Mouse (Mus musculus) frontal cortex, postnatal 36 days (tissue): ENCODE measurements at regions not wholly inside any gene's neighbourhood (a gene's known extent, or its start where the extent isn't known, plus 50 kb on each side); places are given as distances from the start of the nearest gene placed in this dataset.
A peak's percentile ranks its signal among the peaks of the same experiment; 100 is the strongest.
"Not testable (repeated sequence)": the region's sequence is repeated elsewhere in the genome, so short reads cannot be mapped to it uniquely, and the experiment has no call there.

Experiments used
- DNase-seq, 2 experiments: peaks; one replicate each; pipeline ENCODE4 v3.0.0; 2022; ENCODE audit warnings: low spot score in 2 of 2

GRCm38 (mm10) chrX:41216827-41217226, 183.8 kb upstream of the Gria3 start:
- DNase-seq, result peak in 1 of 2 experiments; percentile 28

- DNase-seq, result not testable (repeated sequence)
Observed at GRCm38 (mm10) chrX:41249739-41250138, 150.9 kb upstream of the Gria3 start.

- DNase-seq, result no peak
Observed at GRCm38 (mm10) chrX:41252923-41253322, 147.7 kb upstream of the Gria3 start.

- DNase-seq, result peak; percentile 16 to 68
Observed at GRCm38 (mm10) chrX:41254695-41255094, 146.0 kb upstream of the Gria3 start.

- DNase-seq, result no peak
Observed at GRCm38 (mm10) chrX:41291098-41291497, 109.6 kb upstream of the Gria3 start.

GRCm38 (mm10) chrX:41316493-41316892, 84.2 kb upstream of the Gria3 start:
- DNase-seq, result no peak

- no peak for DNase-seq
Observed at GRCm38 (mm10) chrX:41317740-41318139, 82.9 kb upstream of the Gria3 start.

GRCm38 (mm10) chrX:41319896-41320295, 80.8 kb upstream of the Gria3 start:
- DNase-seq, result no peak
